Mouse (Mus musculus) spleen, adult 2 months (tissue): ENCODE measurements at regions not wholly inside any gene's neighbourhood (a gene's known extent, or its start where the extent isn't known, plus 50 kb on each side); places are given as distances from the start of the nearest gene placed in this dataset.

Source experiments
- CTCF ChIP-seq: fragments of 200-500 bp; IDR thresholded peaks from 2 replicates; pipeline ENCODE4 v1.5.1; 2011; ENCODE audit warnings: mild to moderate bottlenecking, inconsistent platforms; ENCODE audit not compliant: insufficient read depth, insufficient read length, insufficient replicate concordance; ENCODE audit errors: extremely low read depth
- POLR2A ChIP-seq: fragments of 200-500 bp; IDR thresholded peaks from 2 replicates; pipeline ENCODE4 v1.6.1; 2011; ENCODE audit warnings: low read depth, low read length, inconsistent platforms

DNA sequence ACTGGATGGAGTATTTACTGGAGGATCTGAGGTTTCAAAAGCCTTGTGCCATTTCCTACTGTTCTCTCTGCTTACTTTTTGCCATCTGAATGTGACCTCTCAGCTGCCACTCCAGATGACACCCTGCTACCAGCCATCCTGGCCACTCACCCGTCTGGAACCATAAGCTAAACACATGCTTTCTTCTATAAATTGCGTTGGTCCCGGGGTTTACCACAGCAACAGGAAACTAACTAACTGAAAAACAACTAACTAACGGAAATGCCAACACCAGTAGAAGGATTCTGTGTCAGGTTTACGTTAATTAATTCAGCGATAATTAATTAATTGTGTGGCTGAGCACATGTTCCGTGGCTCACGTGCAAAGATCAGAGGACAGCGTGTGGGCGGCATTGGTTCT lies 169.8 kb upstream of the Zfp618 start:
- no peak for TF ChIP-seq CTCF
- TF ChIP-seq POLR2A: no peak
